Mouse (Mus musculus) ovary, postnatal 10 days (tissue): ENCODE results near the gene Stam2.

Experiments used
- DNase-seq: peaks from one replicate; pipeline ENCODE4 v3.0.0; 2022; ENCODE audit warnings: low spot score

The Stam2 gene

DNA sequence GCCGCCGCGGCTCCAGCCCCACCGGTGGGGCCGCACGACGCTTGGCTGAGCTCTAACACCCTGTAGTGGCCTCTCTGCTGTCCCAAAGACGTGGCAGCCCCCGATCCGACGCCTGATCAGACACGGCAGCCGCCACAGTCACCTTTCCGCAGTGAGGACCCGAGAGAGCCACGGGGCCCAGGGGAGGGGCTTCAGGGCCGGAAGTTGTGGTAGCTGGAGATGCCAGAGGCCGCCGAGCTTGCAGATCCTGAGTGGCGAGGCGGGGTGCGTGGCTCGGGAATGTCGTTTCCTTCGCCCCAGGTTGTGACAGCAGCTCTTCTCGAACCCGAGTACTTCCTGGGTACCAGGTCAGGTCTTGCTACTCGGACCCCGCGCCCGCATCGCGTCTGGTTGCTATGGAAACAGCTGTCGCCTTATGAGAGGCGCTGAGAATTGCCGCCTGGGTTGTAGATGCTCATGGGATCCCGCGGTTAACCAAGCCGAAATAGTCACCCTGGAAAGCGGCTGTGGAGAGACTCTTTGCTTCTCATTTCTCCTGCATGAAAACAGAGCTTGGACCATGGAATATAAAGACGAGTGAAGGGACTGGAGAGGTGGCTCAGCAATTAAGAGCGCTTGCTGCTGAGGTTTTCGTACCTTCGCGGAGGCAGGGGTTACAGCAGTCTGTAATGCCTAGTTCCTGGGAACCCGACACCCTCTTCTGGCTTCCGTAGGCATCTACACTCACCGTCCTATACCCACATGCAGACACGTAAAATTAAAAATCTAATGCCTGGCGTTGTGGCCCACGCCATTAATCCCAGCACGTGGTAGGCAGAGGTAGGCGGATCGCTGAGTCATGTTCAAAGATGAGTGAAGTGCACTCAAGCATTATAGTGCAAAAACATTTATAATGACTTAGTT lies at the start of gene Stam2:
Stam2 (minus strand) TSS at position 26 of the 903 bp plus-strand sequence.
- peak; percentile 86 for DNase-seq

DNA sequence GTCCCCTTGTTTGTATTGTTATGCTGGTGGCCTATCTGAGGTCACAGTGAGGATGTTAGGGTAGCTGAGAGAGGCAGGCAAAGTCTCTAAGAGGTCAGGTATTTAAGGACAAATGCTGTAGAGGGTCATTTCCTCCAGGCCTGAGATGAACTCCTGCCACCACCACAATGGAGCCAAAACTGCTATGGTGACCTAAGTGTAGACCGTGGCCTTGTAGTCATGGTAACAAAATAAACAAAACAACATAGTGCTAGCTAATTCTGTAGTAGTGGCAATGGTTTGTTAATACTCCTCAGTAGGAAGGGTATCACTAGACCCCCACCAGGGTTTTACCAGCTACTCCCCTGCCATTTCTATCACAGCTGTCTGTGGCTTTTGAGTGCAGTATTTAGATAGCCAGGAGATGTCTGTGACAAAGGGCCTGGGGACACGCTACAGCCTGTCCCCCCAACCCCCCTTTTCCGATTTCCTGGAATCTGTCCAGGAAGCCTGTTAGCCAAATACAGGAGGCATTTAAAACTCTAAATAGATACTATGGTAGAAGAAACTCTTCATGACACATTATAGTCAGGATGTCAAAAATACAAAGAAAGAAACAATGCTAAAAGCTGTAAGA lies 43.1 kb upstream of the Stam2 start:
- no peak for DNase-seq

DNA sequence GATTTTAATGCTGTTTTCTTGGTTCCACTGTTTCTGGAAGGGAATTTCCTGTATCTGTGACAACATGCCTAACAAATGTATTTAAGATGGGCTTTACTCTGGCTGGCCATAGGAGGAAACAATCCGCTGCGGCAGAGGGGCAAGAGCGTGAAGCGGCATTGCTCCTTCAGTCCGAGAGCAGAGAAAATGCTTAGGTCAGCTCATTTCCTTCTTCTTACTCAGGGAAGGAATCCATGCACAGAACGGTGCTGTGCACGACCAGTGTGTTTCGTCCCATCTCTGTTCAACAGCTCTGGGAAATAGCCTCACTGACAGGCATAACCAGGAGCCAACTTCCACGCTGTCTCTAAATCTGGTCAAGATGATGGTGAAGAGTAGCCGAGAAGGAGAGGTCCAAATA lies 37.9 kb upstream of the Stam2 start:
- DNase-seq = no peak

DNA sequence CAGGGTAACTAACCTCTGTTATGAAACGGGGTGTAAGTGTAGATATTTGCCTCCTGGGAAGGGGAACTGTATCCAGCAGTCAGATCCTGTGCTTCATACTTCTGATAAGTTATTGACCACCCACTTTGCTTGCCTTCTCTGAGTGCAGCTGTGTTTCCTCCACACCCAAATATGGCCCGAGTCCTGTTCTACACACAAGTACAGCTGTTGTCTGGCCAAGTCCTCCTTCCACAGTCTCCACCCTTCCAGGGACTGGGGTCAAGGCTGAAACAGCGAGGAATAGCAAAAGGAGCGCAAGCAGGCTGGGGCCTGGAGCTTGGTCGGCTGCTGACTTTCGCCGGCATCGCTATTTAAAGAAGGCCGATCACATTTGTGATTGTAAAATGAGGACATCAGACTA lies 37.3 kb upstream of the Stam2 start:
- DNase-seq = no peak

DNA sequence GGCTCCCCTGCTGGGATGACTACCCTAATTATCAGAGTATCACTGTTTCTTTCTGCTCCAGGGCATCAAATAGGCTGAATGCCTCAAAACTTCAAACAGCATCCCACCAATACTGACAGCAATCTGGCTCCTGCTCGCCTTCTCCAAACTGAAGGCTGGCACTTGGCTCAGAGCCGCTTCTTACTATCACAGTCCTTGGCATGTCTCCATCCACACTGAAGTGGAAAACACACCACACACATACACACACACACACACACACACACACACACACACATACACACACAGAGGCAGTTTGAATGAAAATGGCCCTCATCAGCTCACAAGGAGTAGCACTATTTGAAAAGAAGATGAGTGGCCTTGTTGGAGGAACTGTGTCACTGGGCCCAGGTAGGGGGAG lies 35.8 kb upstream of the Stam2 start:
- no peak for DNase-seq

DNA sequence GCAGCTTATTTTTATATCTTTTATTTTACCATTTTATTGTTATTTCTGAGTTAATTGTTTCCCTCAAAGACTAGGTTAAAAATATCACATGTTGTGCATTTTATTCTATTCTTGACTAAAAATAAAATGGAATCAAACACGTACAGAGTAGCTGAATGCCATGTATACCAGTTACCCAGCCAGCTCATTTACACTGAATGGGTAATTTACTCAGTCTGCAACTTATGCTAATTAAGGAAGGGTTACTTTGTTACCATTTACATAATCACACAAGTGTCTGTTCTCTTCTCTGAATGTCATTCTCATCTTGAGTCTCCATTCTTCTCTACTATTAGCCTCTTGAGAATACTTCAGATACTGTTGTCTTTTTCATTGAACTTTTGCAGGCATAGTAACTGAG lies 32.3 kb upstream of the Stam2 start:
- DNase-seq = no peak

DNA sequence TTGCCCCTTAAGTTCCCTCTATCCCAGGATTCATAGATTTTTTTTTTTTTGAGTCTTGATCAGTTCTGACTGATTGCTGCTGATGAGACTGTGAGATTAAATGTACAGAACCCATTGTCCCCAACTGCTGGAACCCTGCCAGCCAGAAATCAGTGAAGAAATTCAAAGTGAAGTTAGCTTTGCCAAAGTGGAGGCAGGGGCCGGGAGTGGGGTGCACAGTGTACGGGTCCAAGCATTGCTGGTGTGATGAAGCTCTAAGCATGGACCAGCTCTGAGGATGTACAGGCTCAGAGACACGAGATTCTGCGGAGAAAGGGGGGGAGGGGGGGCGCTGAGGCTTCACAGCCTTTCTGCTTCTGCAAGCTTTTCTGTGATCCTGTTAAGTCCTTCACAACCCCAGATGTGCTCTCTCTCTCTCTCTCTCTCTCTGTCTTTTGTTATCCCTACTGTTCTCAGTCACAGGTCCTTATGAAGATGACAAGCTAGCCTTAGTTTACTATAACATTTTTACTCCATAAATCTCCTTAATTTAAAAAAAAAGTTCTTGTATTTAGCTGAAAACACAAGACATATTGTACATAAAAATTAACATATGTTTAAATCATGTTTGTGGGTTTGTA lies 30.8 kb upstream of the Stam2 start:
- DNase-seq = no peak

DNA sequence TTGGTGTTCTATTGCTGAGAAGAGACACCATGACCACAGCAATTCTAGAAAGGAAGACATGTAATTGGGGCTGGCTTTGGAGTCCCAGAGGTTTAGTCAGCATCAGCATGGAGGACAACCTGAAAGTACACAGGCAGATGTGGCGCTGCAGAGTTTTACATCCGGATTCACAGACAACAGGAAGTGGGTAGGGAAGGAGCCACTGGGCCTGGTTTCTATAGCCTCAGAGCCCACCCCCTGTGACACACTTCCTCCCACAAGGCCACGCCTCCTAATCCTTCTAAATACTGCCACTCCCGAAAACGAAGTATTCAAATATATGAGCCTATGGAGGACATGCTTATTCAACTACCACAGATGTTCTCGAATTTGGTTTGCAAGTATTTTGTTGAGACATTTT lies 23.0 kb upstream of the Stam2 start:
- no peak for DNase-seq

DNA sequence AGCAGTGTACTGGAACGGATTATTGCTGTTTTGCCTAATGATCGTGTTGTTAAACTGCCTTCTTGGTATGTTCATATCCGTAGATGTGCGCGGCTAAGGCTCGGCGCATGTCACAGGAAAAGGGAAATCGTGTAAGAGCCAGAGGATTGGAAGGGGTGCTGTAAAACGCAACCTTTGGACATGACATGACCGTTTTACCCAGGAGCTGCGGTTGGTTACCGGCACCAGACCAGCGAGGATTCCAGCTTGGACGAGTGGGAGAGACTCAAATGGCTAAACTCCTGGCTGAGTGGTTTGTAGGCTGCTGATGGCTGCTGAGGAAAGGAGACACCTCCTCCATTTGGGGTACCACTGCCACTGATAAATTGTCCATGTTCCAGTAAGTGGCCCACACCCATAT lies 21.8 kb upstream of the Stam2 start:
- no peak for DNase-seq

DNA sequence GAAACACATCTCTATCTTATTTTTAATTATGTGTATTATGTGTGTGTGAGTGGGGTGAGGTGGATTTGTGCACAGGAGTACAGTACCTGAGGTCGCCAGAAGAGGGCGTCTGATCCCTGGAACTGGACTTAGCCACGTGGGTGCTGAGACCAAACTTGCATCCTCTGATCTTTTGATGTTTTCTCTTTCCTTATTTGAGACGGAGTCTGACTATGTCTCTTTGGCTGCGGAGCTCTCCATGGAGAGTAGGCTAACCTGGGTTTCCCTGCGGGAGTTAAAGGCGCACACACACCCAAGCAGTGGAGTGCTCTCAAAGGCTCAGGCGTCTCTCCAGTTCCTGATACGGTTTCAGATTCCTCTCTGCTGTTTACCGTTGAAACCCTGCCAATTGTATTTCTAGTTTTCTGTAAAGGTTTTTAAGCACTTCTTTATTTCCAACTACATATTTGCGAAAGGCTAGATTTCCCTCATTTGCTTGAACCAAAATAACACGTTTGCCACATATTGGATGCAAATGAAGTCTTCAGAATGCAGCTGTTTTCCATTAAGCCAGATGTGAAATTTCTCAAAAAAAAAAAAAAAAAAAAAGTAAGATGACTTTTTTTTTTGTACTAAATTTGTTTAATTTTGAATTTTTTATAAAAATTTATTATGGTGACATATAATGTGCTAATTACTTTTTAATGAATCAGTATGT lies 21.1 kb upstream of the Stam2 start:
- peak; percentile 73 for DNase-seq

DNA sequence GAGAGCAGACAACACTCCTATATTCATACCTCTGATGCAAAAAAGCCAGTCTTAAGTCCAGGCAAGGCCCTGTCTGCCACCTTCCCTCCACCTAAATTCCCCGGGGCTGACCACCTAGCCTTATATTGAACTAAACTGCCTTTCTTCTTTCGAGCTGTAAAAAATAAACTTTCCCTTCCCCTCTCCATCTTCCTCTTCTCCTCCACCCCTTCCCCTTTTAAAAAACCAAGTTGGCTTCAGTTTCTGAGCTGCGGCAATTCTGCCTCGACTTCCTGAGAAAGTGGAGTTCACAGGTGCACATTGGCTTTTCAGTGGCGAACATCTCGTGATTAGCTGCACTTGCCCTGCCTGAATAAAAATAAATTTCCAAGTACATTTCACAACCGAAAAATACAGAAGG lies 20.4 kb upstream of the Stam2 start:
- DNase-seq = no peak

DNA sequence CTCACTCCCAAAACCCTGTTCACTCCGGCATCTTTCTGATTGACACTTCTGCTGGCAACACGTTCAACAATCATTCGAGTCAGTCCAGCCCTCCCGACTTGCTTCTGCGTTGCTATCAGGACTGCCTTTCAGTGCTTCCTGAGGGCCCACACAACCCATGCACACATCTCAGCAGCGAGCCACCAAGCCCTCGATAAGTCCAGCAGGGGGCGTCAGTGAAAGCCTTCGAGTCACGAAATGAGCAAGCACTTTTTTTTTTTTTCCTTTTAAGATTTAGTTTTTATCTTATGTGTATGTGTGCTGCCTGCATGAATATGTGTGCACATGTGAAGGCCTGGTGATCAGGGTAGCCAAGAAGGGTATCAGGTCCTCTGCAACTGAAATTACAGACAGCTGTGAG lies 16.5 kb upstream of the Stam2 start:
- DNase-seq = peak; percentile 24

DNA sequence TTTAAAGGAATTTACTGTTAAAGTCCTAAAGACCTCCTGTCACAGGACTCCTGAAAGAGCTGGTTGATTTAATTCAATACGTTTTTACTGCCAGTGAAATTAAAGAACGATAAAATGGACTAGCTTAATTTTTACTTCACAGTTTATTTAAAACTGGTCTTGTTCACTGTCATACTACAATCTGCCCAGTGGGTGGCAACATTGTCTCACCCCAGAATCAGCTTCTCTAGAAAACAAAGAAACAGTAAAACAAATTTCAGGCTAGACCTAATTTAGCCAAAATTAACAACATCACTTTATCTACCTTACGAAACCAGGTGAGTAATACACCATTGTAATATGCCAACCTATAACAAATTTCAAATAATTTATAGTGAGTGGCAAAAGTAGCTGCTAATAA lies 14.6 kb upstream of the Stam2 start:
- no peak for DNase-seq

DNA sequence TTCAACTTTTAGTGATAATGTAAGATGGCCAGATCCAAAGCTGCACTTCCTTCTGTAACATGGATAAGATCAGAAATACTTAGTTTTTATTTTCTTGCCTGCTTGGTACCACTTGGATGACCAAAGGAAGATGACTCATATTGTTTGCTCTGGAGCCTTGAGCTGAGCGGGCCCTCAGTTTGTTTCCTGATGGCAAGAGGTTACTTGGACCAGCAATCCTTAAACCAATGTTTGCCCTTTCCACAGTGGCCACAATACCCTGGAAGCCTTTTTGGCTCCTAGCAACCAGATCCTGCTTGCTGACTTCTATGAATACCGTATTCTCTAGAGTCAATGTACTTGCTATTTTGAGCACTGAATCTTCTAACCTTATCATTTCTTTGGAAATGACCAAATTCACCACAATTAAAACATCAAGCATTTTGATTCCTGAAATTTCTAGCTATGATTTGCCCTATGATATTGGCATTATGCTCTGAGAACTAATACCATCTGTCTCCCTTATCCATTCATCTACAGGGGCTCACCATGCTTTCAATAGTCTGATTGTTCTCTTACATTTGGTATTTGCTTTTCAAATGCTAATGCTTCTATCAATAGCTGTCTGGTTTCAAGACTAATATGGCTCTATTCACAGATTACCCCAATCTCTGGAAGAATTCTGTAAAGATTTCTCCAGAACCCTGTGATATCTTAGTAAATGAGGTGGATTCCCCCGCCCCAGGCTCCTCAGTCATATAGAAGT lies 11.7 kb upstream of the Stam2 start:
- DNase-seq = no peak

DNA sequence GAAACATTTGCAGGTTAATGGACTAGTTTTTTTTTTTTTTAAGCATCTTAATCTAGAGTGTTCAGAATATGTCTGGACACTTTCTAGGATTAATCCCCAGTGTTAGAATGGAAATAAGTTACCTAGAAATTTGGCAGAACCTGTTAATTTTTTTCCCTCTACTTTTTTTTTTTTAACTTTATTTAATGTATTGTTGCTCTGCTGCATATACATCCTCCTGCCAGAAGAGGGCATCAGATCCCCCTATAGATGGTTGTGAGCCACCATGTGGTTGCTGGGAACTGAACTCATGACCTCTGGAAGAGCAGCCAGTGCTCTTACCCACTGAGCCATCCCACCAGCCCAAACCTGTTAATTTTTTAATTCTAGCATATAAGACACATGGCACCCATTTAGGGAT lies 2.0 kb upstream of the Stam2 start:
- DNase-seq = no peak

DNA sequence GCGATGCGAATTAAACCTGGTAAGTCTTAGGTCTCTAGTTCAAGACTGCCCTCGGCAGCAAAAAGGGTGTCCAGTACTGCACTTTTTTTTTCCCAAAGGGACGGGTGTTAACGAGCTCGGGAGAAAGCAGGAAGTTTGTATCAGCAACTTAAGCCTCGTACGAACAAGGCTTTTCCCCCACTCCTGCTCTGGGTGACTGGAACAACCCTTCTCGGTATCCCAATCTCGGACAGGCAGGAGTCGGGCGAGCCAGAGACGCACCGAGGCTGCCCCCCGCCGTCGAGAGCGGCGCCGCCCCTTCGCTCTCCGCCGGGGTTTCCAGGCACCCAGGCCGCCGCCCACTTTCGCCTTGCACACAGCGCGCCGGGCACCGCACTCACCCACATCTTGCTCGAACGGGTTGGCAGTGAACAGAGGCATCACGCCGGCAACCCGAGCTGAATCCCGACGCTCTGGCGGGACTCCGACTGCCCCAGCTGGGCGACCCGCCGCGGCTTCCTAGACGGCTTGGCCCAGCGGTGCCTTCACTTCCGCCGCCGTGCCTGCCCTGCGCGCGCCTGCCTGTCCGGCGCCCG lies 313 bp downstream of the Stam2 start:
- no peak for DNase-seq

DNA sequence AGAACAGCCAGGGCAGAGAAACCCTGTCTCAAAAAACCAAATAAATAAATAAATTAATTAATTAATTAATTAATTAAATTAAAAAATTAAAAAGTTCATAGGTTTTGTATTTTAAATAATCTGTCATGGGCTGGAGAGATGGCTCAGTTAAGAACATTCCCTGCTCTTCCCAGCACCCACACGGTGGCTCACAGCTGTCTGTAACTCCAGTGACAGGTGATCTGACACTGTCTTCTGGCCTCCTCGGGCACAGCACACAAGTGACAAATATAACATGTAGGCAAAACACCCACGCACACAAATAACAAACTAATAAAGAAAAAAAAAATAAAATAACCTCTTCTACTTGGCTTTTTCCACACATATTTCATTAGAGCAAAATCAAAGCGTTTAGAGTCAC lies 1.5 kb downstream of the Stam2 start:
- DNase-seq = no peak

DNA sequence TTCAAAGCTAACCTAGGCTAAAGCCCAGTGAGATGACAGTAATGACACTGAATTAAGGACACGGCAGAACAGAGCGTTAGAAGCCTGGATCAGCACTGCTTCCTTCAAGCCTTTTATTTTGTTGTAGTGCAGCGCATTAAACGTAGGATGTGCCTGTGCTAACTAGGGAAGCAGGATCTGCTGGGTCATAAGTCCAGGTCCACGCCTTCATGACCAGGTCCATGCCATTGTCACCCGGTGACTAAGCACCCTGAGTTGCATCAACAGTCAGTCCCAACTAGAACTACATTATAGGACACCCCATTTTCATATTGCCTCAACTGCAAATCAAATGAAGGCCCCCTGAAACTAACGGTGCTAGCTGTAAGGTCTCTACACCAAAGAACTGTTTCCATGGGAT lies 7.6 kb downstream of the Stam2 start:
- no peak for DNase-seq

DNA sequence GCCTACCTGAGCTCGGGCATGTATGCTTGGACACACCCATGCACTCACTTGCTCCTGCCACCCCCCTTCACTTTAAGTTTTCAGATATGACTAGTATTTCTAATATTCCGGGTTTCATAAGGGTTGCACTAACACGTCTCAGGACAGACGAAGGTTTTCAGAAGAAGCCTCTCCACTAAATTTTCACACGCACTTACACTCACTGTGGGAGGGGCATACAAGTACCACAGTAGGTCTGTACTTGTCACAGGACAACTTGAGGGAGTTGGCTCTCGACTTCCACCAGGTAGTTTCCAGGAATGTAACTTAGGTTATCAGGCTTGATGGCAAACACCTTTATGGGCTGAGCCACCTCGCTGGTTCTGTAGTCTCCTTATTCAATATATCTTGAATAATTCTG lies 8.4 kb downstream of the Stam2 start:
- no peak for DNase-seq

DNA sequence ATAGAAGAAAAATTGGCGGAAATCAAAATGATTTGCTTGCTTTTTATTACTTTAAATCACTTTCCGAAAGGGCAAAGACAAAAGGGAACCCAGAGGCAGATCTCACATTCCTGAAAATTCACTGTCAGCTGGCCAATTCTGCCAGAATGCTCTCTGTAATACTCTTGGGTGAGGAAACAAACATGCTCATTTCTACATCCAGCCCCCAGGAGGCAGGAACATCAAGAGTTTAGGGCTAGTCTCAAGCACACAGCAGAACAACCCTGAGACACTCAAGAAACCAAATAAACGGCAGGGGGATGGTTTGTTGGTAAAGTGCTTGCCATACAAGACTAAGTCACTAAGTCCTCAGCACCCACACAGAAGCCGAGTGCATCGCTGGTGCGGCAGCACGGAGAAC lies 9.5 kb downstream of the Stam2 start:
- DNase-seq = no peak

DNA sequence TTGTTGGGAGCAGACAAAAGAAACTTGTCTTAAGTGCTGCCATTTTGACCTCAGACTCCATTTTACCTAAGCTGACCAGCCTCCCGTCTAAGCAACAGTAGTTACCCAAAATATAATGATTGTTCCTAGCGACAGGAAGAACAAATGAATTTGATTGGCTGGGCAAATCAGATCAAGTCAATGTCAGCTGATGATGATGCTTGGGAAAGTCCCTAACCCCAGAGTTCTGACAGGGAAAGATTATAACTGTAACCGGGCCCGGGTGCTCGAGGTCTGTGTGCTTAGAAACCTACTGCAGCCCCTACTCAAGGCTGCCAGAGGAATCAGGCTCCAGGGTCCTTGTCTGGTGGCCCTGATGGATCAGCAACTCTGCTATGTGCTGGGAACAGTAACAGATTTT lies 10.1 kb downstream of the Stam2 start:
- no peak for DNase-seq

DNA sequence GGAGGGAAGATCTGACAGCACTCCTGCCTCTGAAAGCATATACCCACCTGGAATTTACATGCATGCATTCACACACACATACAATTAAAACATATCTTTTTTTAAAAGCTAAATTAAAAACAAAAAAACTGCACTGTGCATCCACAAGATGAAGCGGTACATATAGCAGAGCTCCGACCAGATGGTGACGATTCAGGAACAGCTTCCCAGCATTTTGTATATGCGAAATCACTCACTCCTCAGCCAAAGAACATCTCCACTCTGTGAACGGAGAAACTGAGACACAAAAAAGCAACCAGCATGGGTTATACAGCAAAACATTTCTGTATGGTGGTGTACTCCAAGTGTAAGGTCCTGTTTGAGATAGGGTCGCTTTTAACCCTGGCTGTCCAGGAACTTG lies 11.2 kb downstream of the Stam2 start:
- DNase-seq = no peak
